Mouse (Mus musculus) cerebellum, adult (tissue): ENCODE measurements at regions not wholly inside any gene's neighbourhood (a gene's known extent, or its start where the extent isn't known, plus 50 kb on each side); places are given as distances from the start of the nearest gene placed in this dataset.

Experiments used
- ATAC-seq: cut with Nextera tagmentation; 2 replicates; pipeline ENCODE4 v1.9.2; 2017; ENCODE audit warnings: mild to moderate bottlenecking, moderate library complexity, mixed read lengths; ENCODE audit not compliant: insufficient number of reproducible peaks, low FRiP score, low TSS enrichment

DNA sequence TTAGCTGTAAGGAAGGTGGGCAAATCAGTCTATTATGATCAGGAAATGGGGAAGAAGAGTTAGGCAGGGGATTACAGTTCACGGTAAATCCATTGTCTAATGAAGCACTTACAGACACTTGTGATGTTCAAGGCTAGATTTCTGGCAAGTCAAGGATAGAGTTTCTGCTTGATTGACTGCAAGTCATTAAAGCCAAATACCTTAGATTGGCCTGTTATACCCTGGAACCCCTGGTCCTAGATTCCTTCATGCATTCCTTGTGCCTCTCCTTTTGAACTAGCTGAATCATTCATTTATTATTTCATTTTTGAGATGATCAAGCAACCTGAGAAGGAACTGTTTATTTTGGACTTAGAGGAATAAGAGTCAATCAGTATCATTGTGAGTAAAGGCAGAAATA lies 597.9 kb downstream of the Ptprc start:
- ATAC-seq: no peak

DNA sequence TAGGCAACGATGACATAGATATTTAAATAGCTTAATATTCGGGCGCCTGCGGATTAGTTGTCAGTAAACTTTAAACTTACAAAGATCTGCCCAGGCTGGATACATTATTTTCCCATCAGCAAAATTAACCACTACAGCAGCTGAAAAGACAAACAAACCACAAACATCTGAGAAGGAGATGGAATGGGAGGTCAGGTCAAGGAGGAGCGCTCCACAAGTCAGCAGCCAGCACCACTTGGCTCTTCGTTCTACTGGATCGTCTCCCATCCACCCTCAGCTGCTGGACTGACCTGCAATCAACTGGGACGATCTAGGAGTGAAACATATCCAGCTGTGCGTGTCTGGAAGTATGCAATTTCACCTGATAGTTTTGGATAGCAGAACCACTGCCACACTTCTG lies 599.3 kb downstream of the Ptprc start:
- no peak for ATAC-seq

DNA sequence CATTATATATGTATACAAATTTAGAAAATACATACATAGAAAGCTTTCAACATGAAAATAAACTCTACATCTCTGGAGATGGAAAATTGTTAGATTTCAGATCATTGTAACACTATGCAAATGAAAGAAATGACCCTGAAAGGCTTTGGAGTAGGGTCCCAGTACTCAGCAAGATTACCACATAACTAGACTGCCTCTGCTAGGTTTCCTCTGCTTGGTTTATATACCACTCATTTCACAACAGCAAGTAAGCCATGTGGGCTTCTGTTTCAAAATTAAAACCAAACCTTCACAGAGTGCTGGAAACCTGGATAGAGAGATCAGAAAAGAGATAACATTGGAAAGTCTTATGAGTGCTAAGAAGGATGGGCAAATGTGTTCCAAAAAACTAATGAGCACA lies 600.1 kb downstream of the Ptprc start:
- ATAC-seq: no peak

DNA sequence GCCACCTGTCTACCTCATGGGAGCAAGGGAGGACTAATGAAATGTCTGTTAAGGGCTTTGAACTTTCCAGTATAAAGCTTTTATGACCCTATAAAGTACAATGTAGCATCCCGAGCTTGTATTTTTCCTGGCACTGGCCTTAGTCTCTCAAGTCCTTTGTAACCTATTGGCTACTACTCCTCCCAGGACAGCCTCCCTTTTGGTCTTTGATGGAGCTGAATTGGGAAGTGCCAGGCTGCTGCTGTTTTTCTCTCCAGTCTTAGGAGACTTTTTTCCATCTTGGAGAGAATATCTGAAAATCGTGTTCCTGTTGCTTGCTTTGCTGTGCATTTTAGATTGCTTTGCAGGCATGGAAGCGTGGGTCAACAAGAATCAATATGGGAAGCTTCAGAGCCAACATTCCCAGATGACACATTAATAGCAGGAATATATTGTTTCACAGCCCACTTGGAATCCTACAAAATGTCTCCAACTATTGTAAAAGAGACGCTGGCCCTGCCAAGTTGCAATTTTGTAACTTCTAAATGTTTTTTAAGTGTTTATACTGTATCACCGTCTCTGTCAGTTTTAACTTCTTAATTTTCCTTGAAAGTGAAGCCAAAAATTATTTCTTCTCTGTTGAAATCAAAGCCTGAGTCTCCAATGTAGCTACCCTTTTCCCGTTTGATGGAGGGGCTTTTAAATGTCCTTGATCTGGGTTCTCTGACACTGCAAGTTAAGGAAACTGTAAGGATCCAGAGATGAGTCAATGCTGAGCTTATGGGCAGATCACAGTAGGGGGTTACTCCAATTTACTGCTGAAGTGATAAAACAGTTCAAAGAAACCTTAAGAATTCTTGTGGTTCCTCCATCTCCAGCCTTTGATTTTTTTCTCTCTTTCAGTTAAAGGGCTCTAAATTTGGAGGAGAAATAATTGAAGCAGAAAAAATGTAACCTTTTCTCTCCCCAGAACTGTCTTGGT lies 603.3 kb downstream of the Ptprc start:
- no peak for ATAC-seq

DNA sequence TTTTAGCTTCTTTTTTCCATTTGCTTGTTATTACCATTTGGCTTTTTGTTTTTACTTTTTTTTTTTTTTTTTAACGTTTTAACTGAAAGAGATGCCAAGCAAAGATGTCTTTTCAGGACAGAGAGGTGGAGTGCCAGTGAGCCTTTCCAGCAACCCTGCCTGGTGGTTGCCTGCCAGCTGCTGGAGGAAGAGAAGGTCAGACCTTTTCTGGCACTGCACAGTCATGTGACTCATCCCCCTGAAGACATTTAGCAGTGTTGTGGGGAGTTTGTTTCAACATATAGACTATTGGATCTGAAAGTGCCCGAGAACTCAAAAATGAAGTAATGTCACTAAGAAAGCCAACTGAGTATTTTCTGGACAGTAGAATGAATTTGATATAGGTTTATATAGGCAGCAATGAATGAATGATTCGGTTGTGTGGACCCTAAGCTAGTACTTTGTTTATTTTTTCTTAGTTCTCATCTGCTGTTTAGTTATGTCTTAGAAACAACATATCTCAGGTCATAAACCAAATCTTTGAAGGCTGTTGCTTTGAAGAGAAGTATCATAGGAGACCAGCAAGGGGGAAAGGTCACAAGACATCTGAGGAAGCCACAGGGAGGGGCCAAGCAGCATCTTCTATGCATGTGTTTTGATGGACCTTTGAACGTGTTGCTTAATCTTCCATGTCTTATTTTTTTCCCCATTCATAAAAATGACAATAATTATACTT lies 604.2 kb downstream of the Ptprc start:
- 0 out of 2 replicates have a peak, but pooled peaks have one; percentile 45 for ATAC-seq

DNA sequence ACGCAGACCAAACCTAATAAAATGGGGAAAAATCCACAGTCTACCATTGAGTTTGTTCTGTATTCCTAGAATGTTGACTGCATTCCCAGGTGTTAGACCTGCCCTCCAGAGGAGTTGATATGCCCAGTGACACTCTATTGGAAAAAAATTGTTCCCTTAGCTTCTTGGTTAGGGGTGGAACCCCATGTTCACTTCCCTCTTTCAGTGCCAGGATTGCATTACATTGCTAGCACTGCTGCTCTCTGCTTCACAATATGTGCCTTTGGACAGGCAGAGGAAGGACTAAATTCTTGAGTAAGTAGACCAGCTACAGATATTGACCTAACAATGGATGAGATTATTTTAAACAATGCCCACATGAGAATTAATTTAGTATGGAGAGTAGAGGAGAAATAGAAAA lies 607.3 kb upstream of the Nr5a2 start:
- no peak for ATAC-seq

DNA sequence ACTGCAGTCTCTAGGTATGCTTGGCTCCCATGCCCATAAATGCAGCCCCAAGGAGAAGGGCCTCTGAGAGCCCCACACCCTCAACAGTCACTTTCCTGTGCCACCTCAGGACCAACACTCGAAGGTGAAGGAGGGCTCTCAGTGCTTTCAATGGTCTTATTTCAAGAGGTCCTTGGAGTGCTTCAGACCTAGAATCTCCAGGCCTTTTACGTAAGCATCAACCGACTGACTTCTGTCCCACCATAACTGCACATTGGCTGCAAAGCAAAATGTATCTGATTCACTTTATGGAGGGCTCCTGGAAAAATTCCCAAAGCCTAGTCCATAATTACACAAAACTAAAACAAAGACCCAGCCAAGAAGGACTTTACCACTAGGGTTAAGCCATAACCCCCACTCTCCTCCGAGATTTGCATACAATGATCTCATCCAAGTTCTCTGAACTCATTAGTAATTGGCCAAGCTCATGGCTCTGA lies 605.4 kb upstream of the Nr5a2 start:
- ATAC-seq: no peak

DNA sequence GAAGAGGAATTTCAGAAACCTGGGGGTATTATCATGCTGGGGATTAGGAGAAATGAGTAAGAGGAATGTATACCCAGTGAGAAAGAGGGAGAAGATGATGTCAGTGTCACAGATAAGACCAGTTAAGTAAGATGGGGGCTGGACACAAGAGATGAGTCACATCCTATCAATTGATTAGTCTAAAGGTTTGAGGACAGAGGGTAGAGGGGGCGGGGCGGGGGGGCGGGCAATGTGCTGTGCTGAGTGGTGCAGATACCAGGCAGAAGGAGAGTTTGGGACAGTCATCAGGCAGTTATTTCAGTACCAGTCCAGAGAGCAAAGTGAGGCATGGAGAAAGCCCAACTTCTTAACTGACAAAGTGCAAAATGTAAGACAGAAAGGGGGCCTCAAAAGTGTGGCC lies 601.4 kb upstream of the Nr5a2 start:
- ATAC-seq: no peak

DNA sequence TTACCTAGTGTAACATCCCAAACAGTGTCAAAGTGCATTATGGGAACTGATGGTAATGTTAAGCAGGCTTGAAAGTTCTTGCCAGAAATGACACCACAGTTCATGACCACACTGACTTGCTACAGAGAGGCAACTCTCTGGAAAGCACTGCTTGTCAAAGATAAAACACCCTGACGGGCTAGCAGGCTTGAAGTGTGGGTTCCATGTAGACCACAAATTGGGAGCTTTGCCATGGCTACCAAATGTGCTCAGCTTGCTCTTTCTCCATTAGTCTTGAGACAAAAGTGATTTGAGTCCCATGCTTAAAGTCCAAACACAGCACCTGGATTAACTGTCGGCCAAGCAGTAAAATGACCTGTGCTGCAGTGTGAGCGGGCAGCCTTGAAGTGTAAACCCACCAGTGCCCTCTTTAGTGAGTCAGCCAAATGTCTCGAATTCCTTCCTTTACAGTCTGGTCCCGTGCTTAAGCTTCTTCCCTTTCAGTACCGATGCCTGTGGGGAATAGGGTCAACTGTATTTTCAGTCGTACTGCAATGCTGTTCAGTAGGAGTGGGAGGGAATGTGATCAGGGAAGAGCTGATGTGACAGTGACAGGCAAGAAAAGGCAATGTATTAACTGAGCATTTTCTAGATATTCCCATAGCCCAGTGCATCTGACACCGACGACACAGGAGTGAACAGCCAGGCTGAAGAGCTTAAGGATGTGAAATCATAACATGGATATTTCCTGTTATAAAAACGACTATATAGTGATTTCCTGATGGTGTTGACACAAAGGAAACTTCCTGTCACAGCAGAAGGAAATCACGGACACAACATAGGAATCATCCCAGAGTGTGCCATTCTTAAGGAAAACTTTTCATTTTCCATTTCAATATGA lies 600.4 kb upstream of the Nr5a2 start:
- no peak for ATAC-seq

DNA sequence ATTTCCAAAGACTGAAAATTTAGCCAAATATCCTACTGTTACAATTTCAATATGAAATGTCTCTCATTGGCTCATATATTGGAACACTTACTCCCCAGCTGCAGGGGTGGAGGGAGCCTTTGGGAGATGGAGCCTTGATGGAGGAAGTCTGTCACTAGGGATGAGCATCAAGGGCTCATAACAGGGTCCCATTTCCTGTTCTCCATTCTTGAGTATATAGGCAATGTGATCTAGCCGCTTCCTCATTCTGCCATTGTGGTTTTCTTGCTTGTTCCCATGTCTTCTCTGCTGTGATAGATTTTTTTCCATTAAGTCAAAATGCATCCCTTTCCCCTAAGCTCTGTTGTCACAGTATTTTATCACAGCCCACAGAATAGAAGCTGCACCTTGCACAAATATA lies 589.4 kb upstream of the Nr5a2 start:
- no peak for ATAC-seq

DNA sequence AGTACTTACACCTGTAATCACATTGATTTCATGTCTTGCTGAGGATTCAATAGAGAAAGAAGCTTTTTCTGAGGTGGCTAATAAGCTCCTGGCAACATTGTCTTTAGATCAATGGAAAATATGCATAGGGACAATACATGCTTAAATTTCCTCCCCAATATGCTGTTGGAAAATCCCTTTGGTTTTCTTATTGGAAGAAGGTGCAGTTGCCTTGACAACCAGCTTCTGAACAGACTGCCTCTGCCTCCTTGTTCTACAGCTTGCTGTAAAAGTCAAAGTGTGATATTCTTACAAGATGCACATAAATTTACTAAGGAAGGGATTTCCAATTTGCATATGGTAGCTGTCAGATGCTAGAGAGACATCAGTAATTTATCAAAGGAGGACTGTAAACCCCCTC lies 585.4 kb upstream of the Nr5a2 start:
- ATAC-seq: no peak

DNA sequence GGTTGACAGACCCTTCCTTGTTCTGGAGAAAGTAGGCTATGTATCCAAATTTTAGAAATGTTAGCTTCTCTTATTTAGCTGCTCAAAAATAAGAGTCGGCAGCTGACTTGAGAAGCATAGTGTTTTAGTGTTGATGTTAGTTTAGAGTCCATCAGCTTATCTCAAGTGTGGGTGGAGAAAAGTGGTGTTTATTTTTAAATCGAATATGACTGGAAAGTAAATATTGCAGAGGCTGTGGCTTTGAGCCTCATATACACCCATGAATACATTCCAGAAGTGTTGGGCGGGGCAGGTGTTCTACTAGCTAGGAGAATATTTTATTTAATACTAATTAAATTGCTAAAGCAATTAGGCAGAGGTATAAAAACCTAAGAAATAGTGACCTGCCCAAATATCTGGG lies 583.6 kb upstream of the Nr5a2 start:
- ATAC-seq: no peak

DNA sequence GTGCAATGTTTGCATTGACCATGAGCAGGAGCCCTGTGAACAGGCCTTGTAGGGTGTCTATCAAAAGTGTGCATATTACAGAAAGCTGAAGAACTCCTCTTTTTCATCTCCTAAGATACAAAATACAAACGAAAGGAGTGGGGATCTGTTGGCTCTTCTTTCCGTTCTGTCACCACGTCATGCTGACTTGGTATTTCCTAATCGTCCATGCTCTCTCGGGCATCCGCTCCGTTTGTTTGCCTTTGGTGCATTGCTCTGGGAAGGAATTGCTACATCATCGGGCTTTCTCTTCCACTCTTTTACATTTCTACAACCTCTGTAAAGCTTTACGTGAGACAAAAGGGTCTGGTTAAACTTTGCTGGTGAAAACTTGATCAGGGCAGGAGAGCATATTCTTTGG lies 581.2 kb upstream of the Nr5a2 start:
- ATAC-seq: no peak

DNA sequence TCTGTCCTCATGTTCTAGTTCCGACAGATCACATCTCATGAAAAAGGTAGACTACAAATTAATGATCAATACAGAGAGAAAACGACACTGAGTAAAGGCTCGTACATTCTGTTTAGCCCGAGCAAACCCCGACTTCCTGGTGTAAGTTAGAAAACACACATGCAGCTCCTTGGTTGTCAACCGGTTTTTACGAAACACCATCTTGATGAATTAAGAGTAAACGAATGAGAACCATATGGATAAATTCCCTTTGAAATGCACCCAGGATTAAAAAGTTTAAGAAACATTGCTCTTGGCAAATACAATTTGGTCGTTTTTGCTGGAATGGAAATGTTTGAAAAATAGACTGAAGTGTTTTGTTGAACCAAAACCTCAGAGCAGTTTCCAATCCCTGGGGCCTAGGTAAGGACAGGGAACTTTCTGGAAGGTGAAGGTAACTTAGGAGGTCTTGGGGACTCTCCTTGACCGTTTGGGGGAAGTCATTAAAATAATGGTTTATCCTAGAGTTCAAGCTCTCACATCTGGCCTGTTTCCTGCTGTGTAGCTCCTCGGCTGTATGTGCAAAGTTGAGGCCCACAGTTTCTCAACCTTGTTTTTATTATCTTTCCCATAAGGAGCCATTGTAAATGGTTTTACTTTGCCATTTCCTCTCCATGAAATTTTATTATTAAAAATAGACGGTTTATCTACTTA lies 579.3 kb upstream of the Nr5a2 start:
- no peak for ATAC-seq

DNA sequence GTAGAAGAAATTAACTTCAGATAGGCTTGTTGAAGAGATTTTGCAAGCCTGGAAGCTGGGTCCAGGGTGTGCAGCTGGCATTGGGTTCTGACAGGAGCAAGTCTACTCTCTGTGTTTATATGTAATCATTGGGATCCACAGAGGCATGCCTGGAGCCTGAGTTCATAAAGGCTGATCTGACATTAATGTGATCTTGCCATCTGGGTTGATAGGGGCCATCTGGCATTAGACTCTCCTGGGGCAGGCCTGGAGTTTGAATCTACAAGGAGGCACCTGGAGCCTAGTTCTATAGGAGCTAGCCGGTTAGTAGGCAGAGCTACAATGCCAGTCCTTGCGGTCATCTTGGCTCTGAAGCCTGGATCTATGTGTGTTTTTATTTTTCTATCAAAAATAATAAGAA lies 554.5 kb upstream of the Nr5a2 start:
- peak; percentile 76 for ATAC-seq

DNA sequence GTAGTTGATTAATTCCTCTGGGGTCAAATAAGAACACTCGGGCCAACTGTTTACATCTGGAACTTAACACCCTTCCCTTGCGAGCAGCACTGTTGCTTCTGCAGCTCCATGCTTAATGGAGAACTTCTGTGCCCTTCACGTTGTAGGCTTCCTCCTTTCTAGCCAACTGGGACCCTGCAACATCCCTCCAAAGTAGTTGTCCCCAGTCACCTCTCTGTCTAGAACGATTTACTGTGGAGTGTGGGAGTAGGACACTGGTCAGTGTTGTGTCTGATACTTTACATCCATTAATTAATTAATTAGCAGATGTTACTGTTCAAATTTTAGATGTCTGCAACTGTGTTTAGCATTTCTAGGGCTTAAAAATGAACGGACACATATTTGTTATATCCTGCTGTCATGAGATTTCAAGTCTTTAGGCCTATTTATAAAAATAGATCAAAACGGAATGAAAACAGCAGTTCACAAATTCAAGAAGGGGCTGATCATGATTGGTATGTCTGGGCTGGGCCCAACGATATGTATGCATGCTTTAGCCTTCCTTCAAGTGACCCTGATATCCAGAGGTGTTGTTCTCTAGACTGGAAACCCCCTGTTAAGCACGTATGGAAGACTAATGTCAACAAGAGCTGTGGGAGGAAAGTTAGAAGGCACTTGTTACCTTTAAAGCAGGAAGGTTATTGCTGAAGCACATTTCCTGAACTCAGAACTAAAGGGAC lies 543.6 kb upstream of the Nr5a2 start:
- no peak for ATAC-seq

DNA sequence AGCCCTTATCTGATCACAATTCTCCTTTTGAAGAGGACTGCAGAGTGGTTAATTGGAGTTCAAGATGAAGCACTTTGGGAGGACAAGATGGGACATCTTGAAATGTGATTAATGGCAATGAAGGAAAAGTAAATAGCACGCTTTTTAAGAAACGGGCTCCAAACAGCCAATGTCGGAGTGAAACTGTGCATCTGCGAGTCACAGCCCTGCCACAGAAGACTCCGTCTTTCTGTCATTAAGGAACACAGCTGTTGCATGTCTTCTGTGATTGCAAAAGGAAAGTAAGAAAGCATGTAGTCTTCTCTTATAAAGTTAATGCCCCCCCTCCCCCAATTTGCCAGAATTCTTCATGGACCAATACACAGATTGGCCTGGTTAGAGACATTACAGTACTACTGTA lies 528.0 kb upstream of the Nr5a2 start:
- no peak for ATAC-seq

DNA sequence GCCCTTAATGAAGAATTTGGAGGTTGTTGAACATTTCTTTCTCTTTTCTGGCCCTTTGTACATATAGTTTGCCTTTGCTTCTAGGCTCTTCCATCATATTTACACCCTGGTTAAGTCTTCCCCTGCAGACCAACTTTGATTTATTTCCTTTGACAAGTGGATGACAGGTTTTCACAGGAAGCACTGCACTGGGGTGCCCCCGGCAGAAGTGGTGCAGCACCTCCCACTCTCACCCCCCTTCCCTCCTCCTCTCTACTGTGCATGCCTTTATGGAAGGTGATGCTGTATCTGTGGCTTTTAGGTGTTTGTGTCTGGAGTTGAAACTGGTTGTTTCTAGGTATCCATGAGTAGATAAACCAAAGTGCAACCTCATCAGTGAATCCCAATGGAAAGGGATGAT lies 518.2 kb upstream of the Nr5a2 start:
- no peak for ATAC-seq

DNA sequence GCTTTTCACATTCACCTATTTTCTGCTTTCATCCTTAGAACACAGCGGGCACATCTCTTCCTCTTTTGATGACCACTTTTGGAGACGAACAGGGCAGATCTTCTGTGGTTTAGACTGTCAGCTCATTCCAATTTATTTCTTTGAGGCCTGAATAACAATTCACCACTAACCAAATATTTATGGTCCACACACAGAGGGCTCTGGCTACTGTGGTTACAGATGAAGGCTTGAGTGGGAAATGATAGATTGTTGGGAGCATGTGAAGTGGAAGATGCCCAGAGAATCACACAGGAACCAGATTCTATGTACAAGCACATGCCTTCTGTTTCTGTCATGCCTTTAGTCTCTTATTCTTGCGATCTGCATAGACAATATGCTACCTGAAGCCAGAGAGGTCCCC lies 517.0 kb upstream of the Nr5a2 start:
- ATAC-seq: no peak
